Mouse (Mus musculus) neural tube, embryonic 12.5 days (tissue): ENCODE measurements at regions not wholly inside any gene's neighbourhood (a gene's known extent, or its start where the extent isn't known, plus 50 kb on each side); places are given as distances from the start of the nearest gene placed in this dataset.

ENCODE experiments used
- ATAC-seq: fragments of 200-750 bp; cut with Nextera tagmentation; 2 replicates; pipeline ENCODE4 v1.8.0; 2017; ENCODE audit warnings: low read depth, mild to moderate bottlenecking, moderate TSS enrichment, moderate library complexity; ENCODE audit not compliant: low FRiP score
- H3K27ac ChIP-seq: fragments of 300-500 bp; sonication (generic); 2 replicates; pipeline ENCODE4 v1.5.1; 2016
- H3K27me3 ChIP-seq: fragments of 300-500 bp; sonication (generic); replicated peaks from 2 replicates; pipeline ENCODE4 v1.6.1; 2016; ENCODE audit warnings: mild to moderate bottlenecking
- H3K36me3 ChIP-seq: fragments of 300-500 bp; sonication (generic); 2 replicates; pipeline ENCODE4 v1.6.1; 2016; ENCODE audit warnings: mild to moderate bottlenecking
- H3K4me1 ChIP-seq: fragments of 300-500 bp; sonication (generic); 2 replicates; pipeline ENCODE4 v1.6.1; 2016
- H3K4me2 ChIP-seq: fragments of 300-500 bp; sonication (generic); replicated peaks from 2 replicates; pipeline ENCODE4 v1.6.1; 2016; ENCODE audit warnings: mild to moderate bottlenecking
- H3K4me3 ChIP-seq: fragments of 300-500 bp; sonication (generic); 2 replicates; pipeline ENCODE4 v1.5.1; 2016
- H3K9ac ChIP-seq: fragments of 300-500 bp; sonication (generic); 2 replicates; pipeline ENCODE4 v1.6.1; 2016; ENCODE audit warnings: mild to moderate bottlenecking
- H3K9me3 ChIP-seq: fragments of 300-500 bp; sonication (generic); 2 replicates; pipeline ENCODE4 v1.6.1; 2016; ENCODE audit warnings: mild to moderate bottlenecking
- WGBS: fragments of 180-500 bp; shearing (Covaris S2); methylation state at CpG from one replicate; pipeline ENCODE4 v1.1.7; 2016; 5-methylcytosine and 5-hydroxymethylcytosine counted together

DNA sequence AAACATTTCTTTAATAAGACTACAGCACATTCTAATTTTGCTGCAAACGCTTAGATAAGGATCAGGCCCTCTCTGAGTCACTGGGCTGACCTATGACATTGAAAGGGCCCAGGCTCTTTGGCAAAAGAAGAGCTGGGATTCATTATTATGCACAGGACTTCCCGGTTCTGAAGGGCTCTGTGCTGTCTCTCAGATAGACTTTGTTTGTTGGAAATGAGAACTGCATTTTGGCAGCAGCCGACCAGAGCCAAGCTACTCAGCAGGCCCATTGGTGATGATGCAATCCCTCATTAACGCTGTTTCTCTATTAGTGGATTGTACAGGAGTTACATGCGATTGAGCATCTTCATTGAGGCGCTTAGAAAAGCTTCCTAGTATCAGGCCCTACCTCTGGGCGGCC is 204.9 kb upstream of the Sox2 start:
- no peaks in the 10 kb centered on the region for H3K9me3 ChIP-seq
- ATAC-seq = no peak
- no peak overlapping the region for H3K9ac ChIP-seq
- H3K27me3 ChIP-seq = no peaks in the 10 kb centered on the region
- H3K4me3 ChIP-seq = no peak overlapping the region
- 46% methylated on average over 7 of the region's 7 CpGs for WGBS
- peaks cover 18% of the 10 kb centered on the region; the same call in 1 of the 2 replicates for H3K4me1 ChIP-seq
- H3K36me3 ChIP-seq = no peaks in the 10 kb centered on the region
- no peak overlapping the region for H3K4me2 ChIP-seq
- no peak overlapping the region for H3K27ac ChIP-seq

GRCm38 (mm10) chr3:34444802-34445201 is 205.4 kb upstream of the Sox2 start:
- Histone ChIP-seq H3K4me1 (peaks cover 18% of the 10 kb centered on the region; the same call in 1 of the 2 replicates), H3K4me2 (no peak overlapping the region), H3K9ac (no peak overlapping the region), H3K4me3 (no peak overlapping the region), H3K27me3 (no peaks in the 10 kb centered on the region), H3K36me3 (no peaks in the 10 kb centered on the region), H3K27ac (no peak overlapping the region), H3K9me3 (no peaks in the 10 kb centered on the region)
- WGBS = 34% methylated on average over 5 of the region's 5 CpGs
- ATAC-seq = no peak

- Histone ChIP-seq H3K9me3 (no peaks in the 10 kb centered on the region), H3K27ac (no peak overlapping the region), H3K27me3 (no peaks in the 10 kb centered on the region), H3K4me2 (peak overlapping the region; percentile 40), H3K4me3 (no peak overlapping the region), H3K4me1 (peaks cover 18% of the 10 kb centered on the region; the same call in 1 of the 2 replicates), H3K36me3 (no peaks in the 10 kb centered on the region), H3K9ac (no peak overlapping the region)
- ATAC-seq = peak; percentile 87
- WGBS = 14% methylated on average over 28 of the region's 28 CpGs
Measured at GRCm38 (mm10) chr3:34443731-34444628, 206.2 kb upstream of the Sox2 start.

- no peak overlapping the region for H3K9ac ChIP-seq
- H3K27me3 ChIP-seq = no peaks in the 10 kb centered on the region
- 45% methylated on average over 5 of the region's 5 CpGs for WGBS
- H3K36me3 ChIP-seq = no peaks in the 10 kb centered on the region
- H3K4me3 ChIP-seq = no peak overlapping the region
- 0 out of 2 replicates have a peak overlapping the region, but pooled peaks have one; percentile 40 for H3K4me2 ChIP-seq
- no peak for ATAC-seq
- no peak overlapping the region for H3K27ac ChIP-seq
- peaks cover 18% of the 10 kb centered on the region; the same call in 1 of the 2 replicates for H3K4me1 ChIP-seq
- H3K9me3 ChIP-seq = no peaks in the 10 kb centered on the region
Measured at GRCm38 (mm10) chr3:34443307-34443706, 206.9 kb upstream of the Sox2 start.

DNA sequence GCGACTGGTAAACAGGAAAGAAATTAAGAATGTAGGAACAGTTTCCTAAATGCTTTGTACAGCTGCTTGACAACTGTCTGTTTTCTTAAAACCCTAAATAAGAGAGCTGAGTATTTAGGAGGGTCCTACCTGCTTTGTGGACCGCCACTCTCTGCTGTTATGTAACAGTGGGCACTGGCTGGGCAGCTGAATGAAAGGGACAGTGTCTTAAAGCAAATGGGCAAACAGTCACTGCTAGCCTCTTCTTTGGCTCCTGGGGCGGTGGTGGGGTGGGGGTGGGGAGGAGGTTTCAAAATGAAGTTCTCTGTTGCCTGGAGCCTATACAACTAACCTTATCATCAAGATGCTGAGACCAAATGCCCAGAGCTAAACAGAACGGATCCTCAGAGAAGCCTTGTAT is 208.4 kb upstream of the Sox2 start:
- Histone ChIP-seq H3K9me3 (no peaks in the 10 kb centered on the region), H3K4me3 (no peak overlapping the region), H3K4me1 (peaks cover 18% of the 10 kb centered on the region; the same call in 1 of the 2 replicates), H3K4me2 (peak overlapping the region; percentile 28), H3K27me3 (no peaks in the 10 kb centered on the region), H3K36me3 (no peaks in the 10 kb centered on the region), H3K27ac (no peak overlapping the region), H3K9ac (no peak overlapping the region)
- 41% methylated on average over 4 of the region's 4 CpGs for WGBS
- ATAC-seq = no peak

DNA sequence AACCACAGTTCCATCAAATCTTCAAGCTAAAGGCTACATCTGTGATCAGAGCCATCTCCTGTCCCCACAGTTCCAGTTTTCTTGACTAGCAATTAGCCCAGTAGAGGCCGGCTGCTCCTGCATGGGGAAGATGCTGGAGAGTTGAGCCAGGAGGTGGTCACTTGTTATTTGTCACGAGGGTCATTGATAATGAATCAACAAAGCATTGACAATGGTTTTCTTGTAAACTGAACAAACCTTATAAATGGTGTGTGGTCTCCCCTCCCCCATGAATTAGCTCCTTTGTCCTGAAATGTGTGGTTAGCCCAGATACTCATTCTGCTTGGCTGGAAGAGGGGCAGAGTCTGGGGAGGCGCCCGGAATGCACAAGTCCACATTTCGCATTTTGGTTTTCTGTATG is 208.9 kb upstream of the Sox2 start:
- Histone ChIP-seq H3K9ac (no peak overlapping the region), H3K27me3 (no peaks in the 10 kb centered on the region), H3K4me1 (peaks cover 18% of the 10 kb centered on the region; the same call in 1 of the 2 replicates), H3K36me3 (no peaks in the 10 kb centered on the region), H3K27ac (no peak overlapping the region), H3K4me2 (peak overlapping the region; percentile 16; the same call in 1 of the 2 replicates), H3K4me3 (no peak overlapping the region), H3K9me3 (no peaks in the 10 kb centered on the region)
- WGBS = 9% methylated on average over 5 of the region's 5 CpGs
- peak; percentile 63 for ATAC-seq

DNA sequence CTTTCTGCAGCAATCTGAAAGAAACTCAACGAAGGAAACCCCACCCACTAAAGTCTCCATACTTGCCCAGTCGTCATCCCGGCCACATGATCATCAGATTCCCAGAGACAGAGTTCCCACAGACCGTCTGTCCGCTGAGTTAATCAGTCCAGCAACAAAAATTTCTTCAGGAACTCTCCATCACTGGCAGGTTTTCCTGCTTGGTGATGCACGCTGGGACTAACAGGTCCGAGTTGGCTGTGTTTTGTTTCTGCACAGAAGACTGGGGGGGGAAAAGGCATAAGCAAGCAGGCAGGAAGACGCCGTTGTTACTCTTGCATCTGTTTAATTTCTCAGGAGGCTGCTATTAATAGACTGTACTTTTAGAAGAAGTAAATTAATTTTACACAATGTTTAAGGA is 215.3 kb upstream of the Sox2 start:
- H3K9me3 ChIP-seq = peaks cover 7% of the 10 kb centered on the region; the same call in 1 of the 2 replicates
- H3K36me3 ChIP-seq = no peaks in the 10 kb centered on the region
- no peak for ATAC-seq
- no peak overlapping the region for H3K9ac ChIP-seq
- no peaks in the 10 kb centered on the region for H3K27me3 ChIP-seq
- 75% methylated on average over 9 of the region's 9 CpGs for WGBS
- H3K4me1 ChIP-seq = no peaks in the 10 kb centered on the region
- H3K4me2 ChIP-seq = no peak overlapping the region
- H3K27ac ChIP-seq = no peak overlapping the region
- H3K4me3 ChIP-seq = no peak overlapping the region

DNA sequence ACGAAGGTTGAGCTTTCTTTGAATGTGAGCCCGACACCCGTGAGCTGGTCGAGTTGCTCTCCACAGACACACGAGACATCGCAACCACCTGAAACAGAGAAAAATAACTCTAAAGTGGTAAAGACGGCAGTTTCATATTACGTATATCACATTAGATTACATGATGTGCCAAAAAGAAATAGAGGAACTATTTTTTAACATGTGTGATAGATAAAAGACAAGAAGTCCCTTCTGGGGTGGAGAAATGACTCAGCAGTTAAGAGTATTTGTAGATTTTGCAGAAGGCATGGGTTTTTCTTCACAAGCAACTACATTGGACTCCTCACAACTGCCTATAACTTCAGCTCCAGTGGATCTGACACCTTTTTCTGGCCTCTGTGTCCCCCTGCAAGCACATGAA is 222.2 kb upstream of the Sox2 start:
- 93% methylated on average over 8 of the region's 8 CpGs for WGBS
- Histone ChIP-seq H3K9me3 (peaks cover 7% of the 10 kb centered on the region; the same call in 1 of the 2 replicates), H3K4me3 (no peak overlapping the region), H3K4me2 (no peak overlapping the region), H3K9ac (no peak overlapping the region), H3K27me3 (no peaks in the 10 kb centered on the region), H3K27ac (no peak overlapping the region), H3K4me1 (no peaks in the 10 kb centered on the region), H3K36me3 (no peaks in the 10 kb centered on the region)
- no peak for ATAC-seq

DNA sequence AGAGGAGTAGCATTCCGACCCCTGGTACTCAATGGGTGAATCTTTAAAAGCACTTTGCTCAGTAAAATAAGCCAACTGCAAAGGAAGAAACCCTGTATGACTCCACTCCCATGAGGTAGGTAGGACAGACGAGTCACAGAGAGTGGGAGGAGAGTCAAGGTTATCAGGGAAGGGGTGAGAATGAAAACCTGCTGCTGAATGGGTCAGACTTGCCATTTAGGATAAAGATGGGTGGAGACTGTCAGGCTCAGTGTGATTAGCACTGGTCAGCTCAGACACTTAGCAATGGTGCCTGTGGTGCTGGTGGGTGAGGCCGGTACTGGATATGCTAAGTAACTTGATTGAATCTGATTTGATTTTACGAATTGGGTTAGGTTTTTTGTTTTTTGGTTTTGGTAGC is 222.7 kb upstream of the Sox2 start:
- H3K4me1 ChIP-seq = no peaks in the 10 kb centered on the region
- H3K36me3 ChIP-seq = no peaks in the 10 kb centered on the region
- ATAC-seq = no peak
- no peaks in the 10 kb centered on the region for H3K27me3 ChIP-seq
- no peak overlapping the region for H3K9ac ChIP-seq
- no peak overlapping the region for H3K4me2 ChIP-seq
- no peak overlapping the region for H3K27ac ChIP-seq
- peaks cover 3% of the 10 kb centered on the region; the same call in 1 of the 2 replicates for H3K9me3 ChIP-seq
- no peak overlapping the region for H3K4me3 ChIP-seq
- WGBS = 89% methylated on average over 4 of the region's 4 CpGs

DNA sequence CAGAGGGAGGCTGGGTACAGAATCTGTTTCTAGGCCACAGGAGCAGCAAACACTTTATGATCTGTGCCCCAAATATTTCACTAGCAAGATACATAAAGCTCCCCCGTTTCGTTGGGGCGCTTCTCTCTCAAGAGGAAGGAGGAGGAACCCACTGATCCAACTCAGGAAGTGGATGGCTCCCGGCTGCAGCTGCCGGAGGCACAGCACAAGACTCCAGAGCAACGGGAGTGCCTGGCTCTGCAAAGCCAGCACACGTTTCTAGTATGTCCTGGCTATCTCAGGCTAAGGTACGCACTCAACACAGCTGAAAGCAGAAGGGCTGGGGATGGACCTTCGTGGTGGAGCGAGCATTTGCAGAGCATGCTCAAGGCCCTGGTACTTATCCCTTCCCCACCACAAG is 223.2 kb upstream of the Sox2 start:
- no peak for ATAC-seq
- Histone ChIP-seq H3K27ac (no peak overlapping the region), H3K27me3 (no peaks in the 10 kb centered on the region), H3K9ac (no peak overlapping the region), H3K36me3 (no peaks in the 10 kb centered on the region), H3K4me3 (no peak overlapping the region), H3K9me3 (no peaks in the 10 kb centered on the region), H3K4me1 (no peaks in the 10 kb centered on the region), H3K4me2 (no peak overlapping the region)
- 89% methylated on average over 10 of the region's 10 CpGs for WGBS

DNA sequence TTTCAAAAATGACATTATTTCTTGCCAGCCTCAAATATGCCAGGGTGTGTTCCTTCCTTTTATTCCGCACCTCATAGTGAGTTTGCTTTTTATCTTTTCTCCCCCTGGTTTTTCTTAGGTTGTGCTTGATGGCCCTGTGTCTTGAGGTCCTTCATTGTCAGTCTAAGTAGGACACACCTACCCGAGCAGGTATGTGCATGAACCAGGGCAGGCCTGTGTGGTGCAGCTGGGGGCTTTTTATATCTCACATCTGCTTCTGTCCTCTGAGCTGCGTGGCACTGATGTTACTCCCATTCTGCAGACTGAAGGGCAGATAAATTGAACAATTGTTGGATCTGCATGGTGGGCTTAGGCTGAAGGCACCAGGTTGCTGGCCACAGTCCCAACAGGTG is 238.3 kb upstream of the Sox2 start:
- H3K27me3 ChIP-seq = no peaks in the 10 kb centered on the region
- H3K9ac ChIP-seq = no peak overlapping the region
- 69% methylated on average over 3 of the region's 3 CpGs for WGBS
- no peaks in the 10 kb centered on the region for H3K9me3 ChIP-seq
- no peak overlapping the region for H3K27ac ChIP-seq
- H3K36me3 ChIP-seq = no peaks in the 10 kb centered on the region
- H3K4me2 ChIP-seq = peak overlapping the region; percentile 35
- peak; percentile 65; the same call in 1 of the 2 replicates for ATAC-seq
- H3K4me3 ChIP-seq = no peak overlapping the region
- peaks cover 8% of the 10 kb centered on the region for H3K4me1 ChIP-seq

DNA sequence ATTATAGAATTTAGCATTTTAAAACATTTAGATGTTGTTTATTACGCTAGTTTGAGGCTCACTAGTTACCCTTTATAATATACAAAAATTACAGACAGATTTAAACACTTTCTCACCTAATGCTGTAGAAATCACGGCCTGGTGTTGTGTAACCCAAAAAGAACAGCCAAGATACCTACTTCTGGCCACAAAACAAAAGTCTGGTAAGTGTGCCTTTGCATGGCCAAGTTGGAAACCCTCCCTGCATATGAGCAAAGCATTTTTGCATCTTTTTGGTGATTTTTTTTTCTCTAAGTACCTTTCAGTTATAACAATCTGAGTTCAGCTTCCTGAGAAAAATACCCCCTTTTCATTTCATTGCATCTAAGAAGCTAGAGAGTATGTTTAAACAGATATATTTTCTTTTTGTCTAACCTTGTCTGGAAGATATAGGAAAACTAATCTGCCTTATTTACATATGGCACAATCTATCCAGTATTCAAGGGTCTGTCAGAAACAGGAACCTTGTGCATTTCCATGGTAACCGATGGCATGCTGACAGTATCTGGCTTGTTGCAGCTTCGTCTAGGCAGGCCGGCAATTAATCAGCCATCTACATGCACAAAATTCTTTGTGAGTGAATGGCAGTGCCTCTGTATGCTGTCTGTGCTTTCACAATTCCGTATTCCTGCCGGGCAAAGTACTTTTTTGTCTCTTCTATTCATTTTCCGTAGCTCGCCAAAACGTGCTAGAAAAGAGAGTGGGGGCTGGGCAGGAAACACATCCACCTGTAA is 238.9 kb upstream of the Sox2 start:
- WGBS = 36% methylated on average over 10 of the region's 10 CpGs
- Histone ChIP-seq H3K4me3 (no peak overlapping the region), H3K4me2 (peak overlapping the region; percentile 35), H3K36me3 (no peaks in the 10 kb centered on the region), H3K27me3 (no peaks in the 10 kb centered on the region), H3K4me1 (peaks cover 8% of the 10 kb centered on the region), H3K9me3 (no peaks in the 10 kb centered on the region), H3K9ac (no peak overlapping the region), H3K27ac (no peak overlapping the region)
- peak; percentile 73 for ATAC-seq
